Mouse (Mus musculus) stomach, postnatal 0 days (tissue): Measurements from ENCODE around the gene Zfp36l2.

Experiments
- CTCF ChIP-seq: IDR thresholded peaks from 2 replicates; pipeline ENCODE4 v1.5.1; 2016; ENCODE audit warnings: antibody characterized with exemption, low read depth, mild to moderate bottlenecking, moderate library complexity
- EP300 ChIP-seq: optimal IDR thresholded peaks from 2 replicates; pipeline ENCODE3; 2016; ENCODE audit warnings: antibody characterized with exemption

DNA sequence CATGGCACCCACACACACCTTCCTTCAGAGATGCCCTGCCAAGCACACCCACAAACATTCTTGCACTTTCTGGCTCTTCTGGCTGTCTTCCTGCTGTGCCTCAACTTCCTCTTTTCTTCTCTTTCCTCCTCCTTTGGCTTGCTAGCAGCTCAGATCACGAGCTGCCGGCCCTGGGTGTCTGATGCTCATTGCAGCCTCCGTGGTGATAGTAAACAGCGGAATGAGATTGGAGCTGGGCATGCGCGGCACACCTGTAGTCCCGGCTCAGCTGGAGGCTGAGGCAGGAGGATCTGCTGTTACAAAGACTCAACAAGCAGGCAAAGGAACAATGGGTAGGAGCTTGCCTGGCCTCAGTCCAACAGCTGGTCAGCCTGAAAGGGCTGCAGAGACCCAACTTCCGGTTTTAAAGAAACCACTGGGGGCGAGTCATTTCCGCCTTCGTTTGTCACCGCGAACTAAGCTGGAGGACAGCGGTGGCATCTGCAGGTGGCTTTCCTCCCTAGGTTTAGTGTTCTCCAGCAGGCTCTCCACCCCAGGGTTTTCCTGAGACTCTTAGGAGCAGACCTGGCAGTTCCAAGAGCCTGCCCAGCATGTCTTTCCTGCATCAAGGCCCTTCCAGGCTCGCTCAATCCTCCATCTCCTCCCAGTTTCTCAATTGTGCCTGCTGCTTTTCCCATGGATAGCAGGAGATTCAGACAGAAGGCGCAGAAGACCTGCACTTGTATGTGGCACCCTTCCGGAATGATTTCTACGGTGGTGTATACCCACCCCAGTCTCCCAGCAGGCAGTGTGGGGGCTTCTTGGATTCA, 6.0 kb downstream of the Zfp36l2 start:
- TF ChIP-seq CTCF, result no peak
- TF ChIP-seq EP300, result no peak
